8 mouse cellular contexts compared by ENCODE assay signal in genomic region chr7:80149356-80149755, GRCm38 (mm10). TPM values are rescaled to one million over a fixed set of nuclear protein-coding genes. Genes with fewer than 3 reads are reported as not detected.
A peak's percentile ranks its signal among the peaks of the same experiment; 100 is the strongest.
DNase-seq lines count a peak whose midpoint lies in the region; ATAC-seq lines count a peak whose summit lies in the region.

No protein-coding gene starts in this region.

- H3K27ac ChIP-seq in forebrain, embryonic 10.5 days: 0 out of 2 replicates have a peak overlapping the region, but pooled peaks have one; percentile 1
- H3K27ac ChIP-seq in forebrain, embryonic 11.5 days (ENCODE audit: low read depth, low read length): no peak overlapping the region
- peak overlapping the region; percentile 33; the same call in 1 of the 2 replicates for H3K27ac ChIP-seq in neural tube, embryonic 13.5 days (replicated peaks)
- peak overlapping the region; percentile 71 for H3K27ac ChIP-seq in limb, embryonic 15.5 days

- no peak overlapping the region for H3K4me2 ChIP-seq in forebrain, embryonic 11.5 days (ENCODE audit: low read depth, low read length, severe bottlenecking)
- H3K4me2 ChIP-seq in neural tube, embryonic 13.5 days: peak overlapping the region; percentile 21; the same call in 1 of the 2 replicates
- peak overlapping the region; percentile 32 for H3K4me2 ChIP-seq in limb, embryonic 15.5 days

- WGBS in forebrain, embryonic 10.5 days: 71% methylated on average over 9 of the region's 9 CpGs
- WGBS in forebrain, embryonic 11.5 days: 64% methylated on average over 9 of the region's 9 CpGs
- WGBS in neural tube, embryonic 13.5 days: 46% methylated on average over 9 of the region's 9 CpGs
- WGBS in limb, embryonic 15.5 days: 24% methylated on average over 9 of the region's 9 CpGs

- H3K9me3 ChIP-seq in forebrain, embryonic 10.5 days: no peaks in the 10 kb centered on the region
- no peaks in the 10 kb centered on the region for H3K9me3 ChIP-seq in forebrain, embryonic 11.5 days (ENCODE audit: control insufficient read depth, low read length)
- no peaks in the 10 kb centered on the region for H3K9me3 ChIP-seq in neural tube, embryonic 13.5 days
- H3K9me3 ChIP-seq in limb, embryonic 15.5 days: no peaks in the 10 kb centered on the region

- no peak for ATAC-seq in forebrain, embryonic 11.5 days (replicated peaks; ENCODE audit: low FRiP score)
- ATAC-seq in neural tube, embryonic 13.5 days (ENCODE audit: low read depth): peak; percentile 23; the same call in 1 of the 2 replicates
- no peak for ATAC-seq in limb, embryonic 15.5 days (ENCODE audit: insufficient number of reproducible peaks, low FRiP score, low TSS enrichment, low read depth)

- H3K4me3 ChIP-seq in forebrain, embryonic 10.5 days: no peak overlapping the region
- no peak overlapping the region for H3K4me3 ChIP-seq in forebrain, embryonic 11.5 days (ENCODE audit: low read depth, low read length)
- no peak overlapping the region for H3K4me3 ChIP-seq in neural tube, embryonic 13.5 days
- H3K4me3 ChIP-seq in limb, embryonic 15.5 days: peak overlapping the region; percentile 8; the same call in 1 of the 2 replicates

- no peaks in the 10 kb centered on the region for H3K27me3 ChIP-seq in forebrain, embryonic 10.5 days (ENCODE audit: poor library complexity, severe bottlenecking)
- H3K27me3 ChIP-seq in forebrain, embryonic 11.5 days (ENCODE audit: control insufficient read depth, insufficient read depth, low read length): no peaks in the 10 kb centered on the region
- no peaks in the 10 kb centered on the region for H3K27me3 ChIP-seq in neural tube, embryonic 13.5 days
- H3K27me3 ChIP-seq in limb, embryonic 15.5 days: no peaks in the 10 kb centered on the region

- no peak overlapping the region for H3K9ac ChIP-seq in forebrain, embryonic 11.5 days (ENCODE audit: low read length)
- H3K9ac ChIP-seq in neural tube, embryonic 13.5 days: no peak overlapping the region
- H3K9ac ChIP-seq in limb, embryonic 15.5 days: no peak overlapping the region

- no peak for DNase-seq in forebrain, embryonic 10.5 days (ENCODE audit: extremely low spot score, low spot score)
- DNase-seq in forebrain, embryonic 11.5 days (ENCODE audit: low spot score): no peak
- no peak for DNase-seq in neural tube, embryonic 10.5 days (ENCODE audit: extremely low spot score, low spot score)
- peak; percentile 75 for DNase-seq in testis, postnatal 10 days (ENCODE audit: low spot score)
- DNase-seq in c-Kit-positive CD71-positive TER-119-positive erythroid progenitor cells, embryonic 14.5 days (ENCODE audit: low spot score): no peak
- DNase-seq in urinary bladder, postnatal 25 days (ENCODE audit: low spot score): no peak

- peaks cover 9% of the 10 kb centered on the region for H3K4me1 ChIP-seq in forebrain, embryonic 10.5 days
- no peaks in the 10 kb centered on the region for H3K4me1 ChIP-seq in forebrain, embryonic 11.5 days (replicated peaks; ENCODE audit: control insufficient read depth, insufficient read depth, low read length)
- peaks cover 9% of the 10 kb centered on the region for H3K4me1 ChIP-seq in neural tube, embryonic 13.5 days (replicated peaks)
- peaks cover 12% of the 10 kb centered on the region for H3K4me1 ChIP-seq in limb, embryonic 15.5 days

- H3K36me3 ChIP-seq in forebrain, embryonic 10.5 days (replicated peaks): no peaks in the 10 kb centered on the region
- no peaks in the 10 kb centered on the region for H3K36me3 ChIP-seq in forebrain, embryonic 11.5 days (ENCODE audit: control insufficient read depth, insufficient read depth, low read length)
- H3K36me3 ChIP-seq in neural tube, embryonic 13.5 days: no peaks in the 10 kb centered on the region
- H3K36me3 ChIP-seq in limb, embryonic 15.5 days: no peaks in the 10 kb centered on the region

RNA-seq across cellular contexts. Expression of gene Idh2, which starts 34.2 kb away (rescaled TPM):
- 462 and 476 TPM in 2 replicates for polyA plus RNA-seq in forebrain, embryonic 10.5 days (2016; fragmentation: Nextera tagmentation; extraction: Ambion mirVana)
- polyA plus RNA-seq in forebrain, embryonic 11.5 days (2014; fragmentation: Nextera tagmentation; extraction: Ambion mirVana): 403 and 425 TPM in 2 replicates
- 217 and 273 TPM in 2 replicates for polyA plus RNA-seq in neural tube, embryonic 13.5 days (2015; fragmentation: Nextera tagmentation; extraction: Ambion mirVana)
- 546 and 644 TPM in 2 replicates for polyA plus RNA-seq in limb, embryonic 15.5 days (2015; fragmentation: Nextera tagmentation; extraction: Ambion mirVana)

RNA-seq across cellular contexts. Expression of gene Sema4b, which starts 37.3 kb away (rescaled TPM):
- 15.1 and 15.9 TPM in 2 replicates for polyA plus RNA-seq in forebrain, embryonic 10.5 days (2016; fragmentation: Nextera tagmentation; extraction: Ambion mirVana)
- 15.7 and 17.3 TPM in 2 replicates for polyA plus RNA-seq in forebrain, embryonic 11.5 days (2014; fragmentation: Nextera tagmentation; extraction: Ambion mirVana)
- polyA plus RNA-seq in neural tube, embryonic 13.5 days (2015; fragmentation: Nextera tagmentation; extraction: Ambion mirVana): 22.1 and 23.2 TPM in 2 replicates
- 16.5 and 18.1 TPM in 2 replicates for polyA plus RNA-seq in limb, embryonic 15.5 days (2015; fragmentation: Nextera tagmentation; extraction: Ambion mirVana)
